Mouse (Mus musculus) lung, postnatal 10 days (tissue): ENCODE data around the gene Itpk1.

Source experiments
- DNase-seq: peaks from one replicate; pipeline ENCODE4 v3.0.0; 2021

Gene Itpk1

DNA sequence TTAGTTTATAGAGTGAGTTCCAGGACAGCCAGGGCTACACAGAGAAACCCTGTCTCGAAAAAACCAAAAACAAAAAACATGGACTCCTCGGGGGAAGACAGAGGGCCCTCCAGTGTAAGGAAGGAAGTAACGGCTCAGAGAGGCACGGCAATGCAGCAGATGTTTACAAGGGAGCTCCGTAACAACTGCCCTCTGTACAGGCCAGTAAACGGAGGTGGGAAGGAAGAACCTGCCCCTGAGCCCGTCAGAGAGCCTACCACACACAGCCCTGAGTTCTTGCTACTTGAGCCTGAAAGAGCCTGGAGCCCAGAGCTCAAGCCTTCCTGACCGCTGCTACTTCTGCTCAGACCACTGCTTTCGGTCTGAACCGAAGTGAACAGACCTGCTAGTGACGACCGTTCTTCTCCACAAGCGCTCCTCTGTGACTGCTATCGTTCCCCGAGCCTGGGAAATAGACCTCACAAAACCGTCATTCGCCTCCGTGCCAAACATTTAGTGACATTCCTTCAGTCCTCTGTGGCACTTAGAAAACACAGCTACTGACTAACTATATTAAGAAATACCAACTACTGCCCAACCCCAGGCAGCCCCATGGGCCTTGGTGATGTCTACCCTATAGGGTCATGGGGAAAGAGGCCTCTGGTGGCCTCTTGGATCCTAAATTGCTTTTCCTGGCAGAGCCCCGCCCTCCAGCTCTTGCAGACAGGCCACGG is 8.6 kb upstream of the Itpk1 start:
- DNase-seq = no peak

DNA sequence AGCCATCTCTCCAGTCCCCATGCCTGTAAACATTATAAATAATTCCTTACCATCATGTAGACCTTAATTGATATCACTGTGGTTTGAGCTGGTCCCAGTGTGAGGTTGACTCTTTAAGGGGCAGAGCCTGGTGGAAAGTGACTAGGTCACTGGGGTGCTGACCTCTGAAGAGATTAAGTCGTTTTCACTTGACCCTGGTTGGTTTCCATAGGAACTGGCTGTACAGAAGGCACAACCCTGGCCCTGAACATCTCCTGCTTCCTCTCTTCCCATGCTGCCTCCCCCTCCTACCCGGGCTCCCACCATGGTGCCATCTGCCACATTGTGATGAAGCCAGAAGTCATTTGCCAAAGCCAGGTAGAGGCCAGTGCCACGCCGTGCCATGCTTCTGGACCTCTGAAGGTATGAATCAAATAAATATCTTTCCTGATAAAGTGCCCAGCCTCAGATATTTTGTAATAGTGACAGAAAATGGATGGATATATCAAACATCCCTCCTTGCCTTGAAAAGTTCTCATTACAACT is 6.2 kb upstream of the Itpk1 start:
- no peak for DNase-seq

DNA sequence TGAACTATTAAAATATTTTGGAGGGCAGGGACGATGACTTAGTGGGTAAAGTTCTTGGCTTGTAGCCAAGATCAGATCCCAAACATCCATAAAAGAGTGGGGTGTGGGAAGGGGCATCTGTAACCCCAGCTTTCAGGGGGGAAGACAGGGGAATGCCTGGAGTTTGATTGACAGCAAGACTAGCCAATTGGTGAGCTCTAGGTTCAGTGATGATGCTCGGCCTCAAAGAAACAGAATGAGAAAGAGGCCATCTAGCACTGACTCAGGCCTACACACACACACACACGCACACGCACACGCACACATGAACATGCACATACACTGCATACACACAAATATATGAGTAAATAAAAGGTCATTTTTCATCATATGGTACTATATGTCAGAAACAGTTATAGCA is 5.2 kb upstream of the Itpk1 start:
- DNase-seq = no peak

DNA sequence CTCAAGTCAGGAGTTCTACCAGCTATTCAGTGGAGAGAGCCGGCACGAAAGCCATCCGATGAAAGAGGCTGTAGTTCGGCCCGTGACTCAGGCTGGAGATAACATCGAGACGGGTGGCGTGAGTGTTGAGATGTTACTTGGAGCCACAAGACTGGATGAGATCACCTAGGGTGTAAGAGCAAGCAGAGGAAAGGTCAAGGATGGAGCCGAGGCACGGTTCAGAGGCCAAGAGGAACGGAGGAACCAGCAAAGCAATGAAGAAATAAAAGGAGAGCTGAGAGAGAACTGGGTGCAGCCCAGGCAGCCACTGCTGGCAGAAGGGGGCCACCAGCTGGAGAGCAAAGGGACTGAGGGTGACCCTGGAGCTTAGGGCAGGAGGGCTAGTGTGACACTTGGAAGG is 3.5 kb upstream of the Itpk1 start:
- DNase-seq = no peak

DNA sequence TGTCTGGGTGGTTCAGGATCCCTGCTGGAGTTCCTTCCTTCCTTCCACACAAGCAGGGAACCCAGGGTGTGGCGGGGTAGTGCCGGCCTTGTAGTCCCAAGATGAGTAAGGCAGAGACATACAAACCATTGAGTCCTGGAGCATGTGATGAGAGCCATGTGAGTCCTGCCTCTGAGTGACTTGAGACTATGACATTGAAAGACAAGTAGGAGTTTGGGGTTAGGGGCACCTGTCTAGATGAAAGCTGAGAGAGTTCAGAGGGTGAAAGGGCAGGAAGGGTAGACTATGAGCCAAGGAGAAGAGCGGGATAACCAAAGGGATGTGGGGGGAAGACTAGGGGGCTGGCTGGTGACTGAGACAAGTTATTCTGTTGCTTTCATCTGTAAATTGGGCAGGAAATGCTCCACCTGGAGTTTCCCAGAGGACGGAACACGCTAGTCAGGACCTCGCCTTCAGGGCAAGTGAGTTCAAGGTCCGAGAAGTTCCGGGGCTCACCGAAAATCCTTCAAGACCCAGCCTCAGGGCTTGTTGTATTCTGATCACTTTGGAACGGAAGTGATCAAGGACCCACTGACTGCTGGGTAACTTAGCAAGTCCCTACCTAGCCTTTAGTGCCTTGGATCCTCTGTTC is 2.2 kb upstream of the Itpk1 start:
- DNase-seq = no peak

DNA sequence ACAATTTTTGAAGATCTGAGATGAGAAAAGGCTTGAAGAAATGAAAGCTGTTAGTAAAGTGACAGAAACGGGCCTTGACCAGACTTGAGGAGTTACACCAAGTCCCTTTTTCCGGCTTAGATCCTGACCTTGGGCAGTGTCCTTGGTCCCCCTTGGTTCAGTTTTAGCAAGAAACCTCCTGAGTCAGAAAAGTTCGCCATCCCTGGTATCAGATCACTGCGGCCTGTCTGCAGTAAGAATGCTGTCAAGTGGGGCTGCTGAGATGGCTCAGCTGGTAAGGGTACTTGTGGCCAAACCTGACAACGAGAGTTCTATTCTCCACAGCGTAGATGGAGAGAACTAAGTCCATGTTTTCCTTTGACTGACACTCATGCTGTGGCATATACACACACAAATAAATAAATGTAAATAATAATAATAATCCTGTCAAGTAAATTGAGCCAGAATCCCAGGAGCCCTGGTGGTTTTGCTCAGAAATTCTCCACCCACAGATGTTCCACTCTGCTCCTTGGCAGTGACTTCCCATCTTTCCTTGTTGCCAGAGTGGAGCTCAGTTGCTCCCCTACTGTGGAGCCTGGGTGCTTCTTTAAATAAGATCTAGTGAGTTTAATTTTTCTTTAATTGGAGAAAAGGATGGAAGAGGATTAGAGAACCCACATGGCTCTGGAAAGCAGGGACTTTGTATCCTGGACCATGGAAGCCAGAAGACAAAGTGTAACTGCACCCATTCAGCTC is 1.3 kb upstream of the Itpk1 start:
- no peak for DNase-seq

DNA sequence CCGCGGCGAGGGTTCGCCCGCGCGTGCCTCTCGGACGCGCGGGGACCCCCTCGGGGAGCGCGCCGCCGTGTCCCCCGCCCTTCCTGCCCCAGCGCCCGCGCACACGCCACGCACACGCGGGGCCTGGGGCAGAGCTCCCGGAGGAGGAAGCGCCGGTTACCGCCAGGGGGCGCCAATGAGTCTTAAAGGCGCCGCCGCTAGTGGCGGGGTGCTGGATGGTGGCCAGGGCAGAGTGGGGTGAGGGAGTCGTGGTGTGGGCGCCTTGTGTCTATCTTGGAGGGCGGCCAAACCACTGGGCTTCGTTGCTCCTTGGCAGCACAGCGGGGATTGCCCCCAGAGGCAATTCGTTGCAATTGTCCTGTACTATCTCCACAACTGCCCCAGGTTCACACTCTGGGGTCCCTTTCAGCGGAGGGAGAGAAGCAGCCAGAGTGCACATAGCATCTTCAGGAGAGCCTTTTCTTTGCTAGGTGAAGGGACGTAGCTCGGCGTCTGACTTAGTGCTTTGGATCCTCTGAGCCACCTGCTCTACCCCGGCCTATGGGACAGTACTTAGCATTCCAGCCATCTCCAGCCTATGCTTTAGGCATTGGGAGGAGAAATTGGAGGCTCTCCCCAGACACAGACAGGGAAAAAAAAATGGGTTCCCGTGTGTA is 614 bp upstream of the Itpk1 start:
- peak; percentile 92 for DNase-seq

DNA sequence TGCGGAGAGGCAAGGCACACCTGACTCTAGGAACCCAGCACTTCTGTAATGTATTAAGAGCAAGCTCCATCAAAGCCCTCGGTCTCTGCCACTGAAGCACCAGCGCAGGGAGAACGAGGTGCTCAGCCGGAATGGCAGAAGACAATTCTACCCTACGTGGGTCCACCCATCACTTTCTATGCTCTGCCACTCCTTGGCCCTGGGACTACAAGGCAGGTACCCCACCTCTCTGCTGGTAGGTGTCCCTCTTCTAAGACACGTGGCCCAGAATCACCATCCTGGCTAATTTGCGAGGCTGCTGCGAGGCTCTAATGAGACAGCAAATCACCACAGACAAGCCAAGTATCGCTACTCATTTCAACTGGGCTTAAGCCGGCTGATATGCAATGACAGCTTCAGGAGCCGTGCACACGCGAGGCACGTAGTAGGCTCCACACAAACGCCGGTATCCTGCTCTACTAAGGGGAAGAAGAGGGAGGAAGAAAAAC is 765 bp downstream of the Itpk1 start:
- no peak for DNase-seq

DNA sequence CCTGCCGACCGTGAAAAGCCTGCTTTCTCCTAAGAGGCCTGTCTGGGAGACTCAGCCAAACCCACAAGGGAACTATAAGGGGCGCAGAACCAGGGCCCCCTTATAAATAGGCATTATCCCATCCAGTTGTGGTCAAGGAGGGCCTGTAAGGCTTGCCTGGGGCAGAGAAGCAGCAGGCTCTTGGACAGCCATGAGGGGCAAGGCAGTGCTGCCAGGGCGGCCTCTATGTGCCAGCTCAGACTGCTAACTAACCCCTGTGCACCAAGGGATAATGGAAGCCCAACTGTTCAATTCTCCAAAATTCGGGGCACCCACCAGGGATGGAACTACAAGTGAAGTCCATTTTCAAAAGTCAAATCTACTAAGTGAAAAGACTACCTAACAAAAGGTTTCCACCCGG is 1.3 kb downstream of the Itpk1 start:
- no peak for DNase-seq

DNA sequence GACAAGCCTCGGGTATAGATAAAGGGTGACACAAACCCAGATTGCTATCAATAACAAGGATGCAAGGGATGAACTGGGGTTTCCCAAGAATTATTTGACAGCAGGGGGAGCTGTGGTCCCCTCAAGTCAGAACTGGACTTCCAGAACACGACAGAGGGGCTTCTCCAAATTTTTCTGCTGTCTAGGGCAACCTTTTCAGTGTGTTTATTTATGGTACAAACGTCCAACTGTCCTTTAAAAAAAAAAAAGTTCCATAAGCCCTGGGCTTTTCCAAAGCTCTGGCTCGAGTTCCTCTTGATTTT is 1.7 kb downstream of the Itpk1 start:
- DNase-seq = peak; percentile 68

DNA sequence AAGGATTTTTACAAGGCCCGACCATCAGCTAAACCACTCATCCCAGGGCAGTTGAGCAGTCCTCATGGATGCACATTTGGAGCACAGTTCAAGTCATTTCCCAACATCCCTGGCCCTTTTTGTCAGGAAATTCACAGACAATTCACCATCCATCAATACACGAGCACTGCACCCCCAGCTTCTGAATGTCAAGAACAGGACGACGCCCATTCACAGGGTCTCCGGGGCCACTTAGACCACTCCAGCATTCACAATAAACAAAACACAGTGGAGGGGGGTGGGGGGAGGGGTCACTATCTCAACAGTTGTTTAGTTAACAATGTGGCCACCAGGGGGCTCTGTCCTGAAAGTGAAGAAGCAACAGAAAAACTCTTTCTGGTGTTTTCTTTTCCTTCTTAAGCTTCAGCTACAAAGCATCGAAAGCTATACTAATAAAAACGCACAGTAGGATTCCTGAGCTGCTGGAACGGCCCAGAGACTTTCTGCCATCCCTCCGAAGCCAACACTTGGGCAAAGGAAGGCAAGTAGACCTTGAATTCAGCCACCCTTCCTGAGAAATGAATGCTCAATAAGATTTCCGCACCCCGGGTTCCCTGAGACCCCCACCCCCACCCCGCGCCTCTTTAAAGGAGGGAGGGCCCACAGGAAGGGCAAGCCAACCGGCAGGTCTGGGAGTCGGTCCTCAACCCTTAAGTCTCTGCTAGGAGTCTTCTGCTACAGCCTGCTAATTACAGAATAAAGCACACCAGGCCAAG is 2.2 kb downstream of the Itpk1 start:
- peak; percentile 91 for DNase-seq

DNA sequence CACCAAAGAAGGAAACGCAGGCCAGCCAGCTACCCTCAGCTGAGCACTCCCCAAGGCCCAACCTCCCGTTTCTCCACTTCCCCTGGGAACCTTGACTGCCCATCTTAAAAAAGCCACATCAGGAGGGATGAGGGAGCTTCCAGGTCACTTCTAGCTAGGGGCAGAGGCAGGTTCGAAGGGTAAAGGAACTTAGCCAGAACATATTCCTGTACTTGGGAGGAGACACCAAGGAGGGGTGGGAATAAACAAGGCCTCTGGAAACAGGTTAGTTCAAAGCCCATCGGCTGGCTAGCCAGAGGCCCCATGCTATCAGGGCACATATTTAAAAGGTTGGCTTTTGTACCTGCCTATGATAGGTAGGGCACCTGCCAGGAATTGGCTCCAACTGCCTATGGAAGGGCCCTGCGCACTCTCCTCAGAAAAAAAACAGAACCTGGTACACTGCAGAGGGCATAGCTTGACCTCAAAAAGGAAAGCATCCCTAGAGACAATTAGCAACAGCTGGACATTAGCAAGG is 3.0 kb downstream of the Itpk1 start:
- DNase-seq = no peak

DNA sequence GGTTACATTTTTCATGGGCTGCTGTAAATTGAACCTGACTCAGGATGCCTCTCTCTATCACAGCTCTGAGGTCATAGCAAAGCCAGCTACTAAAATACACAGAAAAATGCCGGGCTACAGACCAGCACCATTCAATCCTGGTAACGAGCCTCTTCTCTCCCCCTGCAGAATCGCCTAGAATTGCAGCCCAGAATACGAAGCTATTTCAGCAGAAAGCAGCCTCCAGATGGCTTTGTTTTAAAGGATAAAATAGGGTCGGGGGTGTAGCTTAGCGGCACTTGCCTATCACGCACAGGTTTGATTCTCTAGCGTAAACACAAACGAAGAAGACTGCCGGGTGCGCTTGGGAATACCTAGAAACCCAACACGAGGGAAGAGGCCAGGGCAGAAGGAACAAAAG is 4.3 kb downstream of the Itpk1 start:
- no peak for DNase-seq

DNA sequence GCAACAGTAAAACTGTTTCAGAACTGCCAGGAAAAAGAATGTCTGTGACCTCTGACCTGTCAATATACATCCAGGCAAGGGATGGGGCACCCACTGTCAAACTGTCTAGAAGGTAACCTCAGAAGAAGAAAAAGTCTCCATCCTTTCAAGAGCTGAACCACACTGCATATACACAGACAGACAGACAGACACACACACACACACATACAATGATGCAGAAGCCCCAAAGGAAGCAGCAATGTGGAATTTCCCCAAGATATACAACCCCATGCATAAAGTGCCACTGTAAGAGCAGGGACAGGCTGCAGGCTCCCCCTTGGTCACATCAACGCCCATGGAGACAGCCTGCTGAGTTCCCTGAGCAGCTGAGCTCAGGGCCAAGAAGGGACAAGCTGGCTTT is 5.6 kb downstream of the Itpk1 start:
- no peak for DNase-seq

DNA sequence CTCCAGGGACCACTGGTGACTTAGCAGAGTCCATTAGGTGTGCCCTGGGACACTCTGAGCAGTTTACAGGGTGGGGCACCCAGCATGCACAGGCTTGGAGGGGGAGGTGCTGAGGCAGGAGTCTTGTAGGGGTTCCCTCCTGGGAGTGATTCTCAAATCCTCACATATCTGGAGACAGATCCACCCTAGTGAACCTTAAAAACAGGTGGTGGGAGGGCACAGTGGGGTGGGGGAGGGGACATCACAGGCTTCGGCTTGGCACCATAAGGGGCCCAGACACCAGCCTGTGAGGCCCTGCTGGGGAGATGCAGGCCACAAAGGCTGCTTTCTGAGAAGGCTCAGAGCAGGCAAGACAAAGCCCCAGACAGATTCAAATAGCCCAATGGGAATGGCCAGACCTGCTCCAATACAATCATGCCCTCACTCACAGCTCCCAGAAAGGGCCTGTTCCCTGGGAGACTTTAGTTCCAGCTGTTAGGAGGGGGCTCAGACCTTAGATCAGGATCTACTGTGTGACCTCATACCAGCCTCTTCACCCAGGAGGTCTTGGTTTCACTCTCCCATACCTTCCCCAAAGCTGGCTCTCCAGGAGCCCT is 6.5 kb downstream of the Itpk1 start:
- no peak for DNase-seq

DNA sequence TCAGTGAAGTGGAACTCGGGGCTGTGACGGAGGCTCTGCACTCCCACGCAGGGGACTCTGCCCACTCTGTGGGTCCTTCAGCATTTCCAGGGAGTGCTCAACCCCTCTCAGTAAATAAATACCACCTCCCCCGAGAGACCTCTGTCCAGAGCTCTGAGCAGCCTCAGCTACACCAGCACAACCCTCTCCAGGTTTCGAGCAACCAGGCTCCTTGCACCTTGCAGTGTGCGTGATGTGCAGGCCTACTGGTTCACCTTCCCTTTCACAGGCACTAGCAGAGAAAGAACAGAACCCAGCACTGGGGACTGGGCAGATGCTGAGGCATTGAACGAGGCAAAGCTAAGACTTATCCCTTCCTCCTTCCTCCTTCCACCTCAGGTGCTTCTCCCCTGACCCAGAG is 7.3 kb downstream of the Itpk1 start:
- DNase-seq = no peak

DNA sequence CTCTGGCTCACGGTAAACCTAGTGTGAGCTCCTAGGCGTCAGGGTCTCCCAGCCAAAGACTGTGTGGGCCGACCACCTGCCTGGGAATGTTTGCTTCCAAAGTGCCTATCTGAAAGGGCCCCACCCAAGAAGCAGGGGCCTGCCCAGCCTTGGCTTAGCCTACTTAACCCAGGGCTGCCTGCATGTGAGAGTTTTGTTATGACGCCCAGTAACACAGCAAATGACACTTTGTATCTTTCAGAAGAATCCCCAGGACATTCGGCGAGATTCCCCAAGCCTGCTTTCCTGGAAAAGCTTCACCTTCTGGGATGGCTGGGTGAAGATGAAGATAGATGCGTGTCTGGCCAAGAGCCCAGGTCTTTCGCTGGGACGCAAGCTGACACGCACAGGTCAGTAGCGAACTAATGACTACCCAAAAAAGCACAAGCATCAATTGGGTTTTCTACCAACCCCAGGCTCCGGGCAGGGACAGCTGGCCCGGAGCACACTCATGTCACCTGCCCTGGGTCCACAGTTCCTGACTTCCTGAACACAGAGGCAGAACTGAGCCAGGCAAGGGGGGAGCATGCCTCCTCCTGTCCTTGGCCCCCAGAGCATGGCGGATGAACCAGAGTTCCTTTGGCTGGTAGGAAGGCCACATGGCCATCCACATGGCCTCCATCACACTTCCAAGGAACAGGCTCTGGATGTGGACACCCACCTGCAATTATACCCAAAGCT is 7.9 kb downstream of the Itpk1 start:
- no peak for DNase-seq

DNA sequence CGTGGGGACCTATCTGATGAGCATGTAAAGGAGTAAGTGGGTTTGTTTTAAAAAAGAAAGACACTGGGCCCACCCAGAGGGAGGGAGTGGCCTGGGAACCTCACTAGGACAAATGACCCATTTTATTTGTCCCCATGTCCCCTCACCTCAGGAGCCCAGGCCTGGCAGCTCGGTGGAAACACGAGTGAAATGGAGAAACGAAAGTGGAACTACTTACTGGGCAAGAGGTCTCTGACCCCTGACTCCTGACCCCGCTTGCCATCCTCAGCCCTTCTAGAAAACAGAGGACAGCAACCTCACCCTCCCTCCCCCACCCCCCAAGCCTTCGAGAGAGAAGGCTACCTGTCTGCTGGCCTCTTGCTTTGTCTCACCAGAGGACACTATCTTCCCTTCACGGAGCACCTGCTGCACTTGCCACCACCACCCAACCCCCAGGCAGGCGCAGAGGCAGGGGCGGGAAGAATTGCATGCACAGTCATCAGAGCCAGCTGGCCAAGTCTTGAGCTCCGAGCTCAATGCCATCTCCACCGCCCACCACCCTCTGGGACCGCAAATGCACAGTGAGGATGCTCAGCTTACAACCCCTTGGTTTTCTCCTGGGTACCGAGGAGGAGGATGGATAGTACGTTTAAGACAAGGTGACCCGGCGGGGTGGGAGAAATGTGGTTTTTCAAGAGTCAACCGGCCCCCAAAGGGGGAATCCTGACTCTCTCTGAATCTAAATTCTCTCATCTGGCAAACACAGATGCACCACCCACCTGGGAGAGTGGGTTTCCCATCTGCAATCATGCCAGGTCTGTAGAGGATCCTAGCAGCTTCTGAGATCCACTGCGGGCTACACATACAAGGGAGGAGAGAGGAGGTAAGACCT is 9.1 kb downstream of the Itpk1 start:
- no peak for DNase-seq

DNA sequence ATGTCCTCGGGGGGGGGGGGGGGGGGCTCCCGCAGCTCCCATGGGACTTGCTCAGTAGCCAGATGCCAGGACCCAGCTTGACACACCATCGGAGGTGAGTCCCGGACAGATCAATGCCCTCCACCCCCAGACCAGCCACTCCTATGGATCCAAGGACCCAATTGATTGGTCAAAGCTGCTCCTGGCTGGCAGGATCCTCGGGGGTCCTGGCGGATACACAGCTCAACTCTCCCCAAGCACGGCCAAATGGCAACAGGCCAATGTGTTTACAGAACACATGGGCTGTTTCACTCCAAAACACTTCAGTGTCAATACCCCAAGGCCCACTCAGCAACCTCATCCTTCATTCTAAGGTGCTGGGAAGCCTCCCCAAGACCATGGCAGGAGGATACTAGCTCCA is 13.0 kb downstream of the Itpk1 start:
- peak; percentile 44 for DNase-seq

DNA sequence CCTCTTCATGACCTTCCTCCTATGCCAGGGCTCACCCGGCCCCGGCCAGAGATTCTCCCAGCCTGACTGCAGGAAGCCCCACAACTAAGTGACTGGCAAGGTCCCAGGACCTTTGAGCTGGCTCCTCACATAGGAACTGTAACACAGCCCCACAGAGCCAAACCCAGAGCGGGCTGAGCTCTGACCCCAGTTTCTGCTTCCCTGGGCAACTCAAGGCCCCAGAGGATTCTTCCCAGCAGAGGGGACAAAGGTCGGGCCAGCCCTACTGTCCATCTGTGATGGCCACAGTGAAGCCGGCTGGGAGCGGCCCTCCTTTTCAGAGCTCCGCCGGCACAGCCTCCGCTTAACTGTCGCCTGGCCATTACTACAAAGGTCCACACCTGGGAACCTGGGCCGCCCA is 13.6 kb downstream of the Itpk1 start:
- peak; percentile 54 for DNase-seq
